Mouse (Mus musculus): Measurements from ENCODE around the gene Spata32.

The Spata32 gene

DNA sequence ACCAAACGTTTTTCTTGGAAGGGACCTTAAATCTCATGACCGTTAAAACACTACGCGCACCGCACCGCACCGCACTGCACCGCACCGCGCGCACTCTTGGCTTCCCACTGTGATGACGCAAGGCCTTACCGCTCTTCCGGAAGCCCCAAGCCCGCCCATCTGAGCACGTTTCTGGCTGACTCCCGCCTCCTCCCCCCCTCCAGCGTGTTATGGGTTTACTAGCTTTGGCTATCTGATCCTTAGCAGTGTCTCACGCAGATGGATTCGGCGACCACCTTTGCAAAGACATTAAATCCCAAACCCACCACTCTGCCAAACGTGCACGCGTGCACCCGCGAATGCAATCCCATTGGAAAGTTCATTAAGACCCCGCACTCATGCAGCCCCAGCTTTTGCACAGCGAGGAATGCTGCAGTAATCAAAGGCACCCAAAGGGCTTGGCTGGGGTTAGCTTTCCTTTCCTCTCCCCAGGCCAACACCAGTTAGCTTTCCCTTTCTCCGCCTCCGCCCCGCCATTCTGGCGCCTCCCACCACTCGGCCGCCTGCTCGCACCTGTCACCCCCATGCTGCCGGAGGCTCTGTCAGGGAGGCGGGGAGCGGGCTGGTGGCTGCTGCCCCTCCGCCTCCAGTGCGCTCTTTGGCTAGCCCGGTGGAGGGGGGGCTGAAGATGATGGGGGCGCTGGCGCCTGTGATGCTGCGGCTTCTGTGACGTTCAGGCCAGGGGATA lies at the start of gene Spata32:
TSS of gene Spata32 (minus strand) at position 643 of the 727 bp plus-strand sequence.
- DNase-seq (ENCODE audit: low spot score in 2 of 2), result peak; percentile 43 to 77

DNA sequence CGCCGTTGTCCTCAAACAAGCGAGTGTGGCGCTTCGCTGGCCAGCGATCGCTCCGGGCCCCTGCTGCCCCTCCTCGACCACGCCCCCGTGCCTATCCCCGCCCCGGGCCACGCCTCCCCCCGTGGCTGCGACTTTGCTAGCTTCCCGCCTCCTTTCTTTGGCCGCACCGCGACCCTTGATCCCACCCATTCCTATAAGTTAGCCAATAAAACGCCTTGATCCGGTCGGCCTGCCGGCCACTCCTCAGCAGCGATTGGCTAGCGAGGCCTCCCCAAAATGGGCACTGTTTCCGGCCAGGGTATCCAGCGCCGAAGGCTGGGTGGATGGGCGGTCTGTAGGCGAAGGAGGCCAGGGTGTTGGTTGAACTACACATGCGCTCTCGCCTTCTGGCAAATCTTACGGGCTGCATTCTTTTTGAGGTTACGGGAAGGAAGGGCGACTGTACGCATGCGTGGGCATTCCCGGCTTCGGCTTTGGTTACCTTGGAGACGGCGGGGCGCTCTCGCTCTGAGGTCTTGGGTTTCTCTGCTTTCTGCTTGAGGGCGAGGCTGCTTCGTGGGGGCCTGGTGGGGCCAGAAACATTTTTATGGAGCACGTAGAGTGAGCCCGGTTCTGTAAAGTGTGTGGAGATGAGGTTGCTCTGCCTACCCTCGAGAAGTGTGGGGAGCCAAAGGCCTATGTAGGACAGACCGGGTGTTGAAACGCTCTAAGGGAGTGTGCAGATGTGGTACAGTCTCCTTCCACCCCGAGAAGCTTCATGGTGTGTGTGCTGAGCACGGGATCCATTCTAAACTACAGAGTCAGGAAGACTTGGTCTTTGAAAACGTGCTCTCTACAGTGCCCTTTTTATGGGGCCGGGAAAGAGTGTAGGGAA lies 49.4 kb upstream of the Spata32 start, which contains the start of gene Map3k14:
TSS of gene Map3k14 (minus strand) at position 127 of the 874 bp plus-strand sequence.
- DNase-seq (ENCODE audit: low spot score in 2 of 2), result peak; percentile 98

DNA sequence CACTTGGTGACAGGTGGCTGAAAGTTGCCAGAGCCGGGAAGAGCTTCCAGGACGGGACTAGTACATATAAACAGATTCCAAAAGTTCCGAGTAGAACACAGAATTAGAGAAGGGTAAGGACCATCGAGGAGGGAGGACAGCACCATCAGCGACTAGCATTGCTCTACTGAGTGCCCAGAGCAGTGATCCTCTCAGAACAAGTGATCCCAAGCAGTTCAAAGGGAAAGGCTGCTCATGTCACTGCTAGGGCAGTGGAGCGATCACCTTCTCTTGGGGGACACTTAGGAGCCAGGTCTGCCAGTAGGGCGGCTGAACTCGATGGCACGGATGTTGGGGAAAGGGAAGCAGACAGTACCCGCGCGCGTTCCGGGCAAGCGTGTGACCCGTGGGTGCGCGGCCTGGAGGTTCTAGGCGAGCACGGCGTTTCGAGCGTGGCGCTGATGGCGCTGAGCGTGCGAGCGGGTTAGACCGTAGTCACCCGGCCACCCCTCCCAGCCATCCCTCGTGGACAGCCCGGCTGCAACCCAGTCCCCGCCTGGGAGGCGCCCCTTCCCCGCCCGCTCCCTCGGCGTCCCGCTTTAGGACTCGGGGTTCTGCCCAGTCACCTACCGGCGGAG lies 48.6 kb upstream of the Spata32 start:
- DNase-seq (ENCODE audit: low spot score in 2 of 2), result no peak

DNA sequence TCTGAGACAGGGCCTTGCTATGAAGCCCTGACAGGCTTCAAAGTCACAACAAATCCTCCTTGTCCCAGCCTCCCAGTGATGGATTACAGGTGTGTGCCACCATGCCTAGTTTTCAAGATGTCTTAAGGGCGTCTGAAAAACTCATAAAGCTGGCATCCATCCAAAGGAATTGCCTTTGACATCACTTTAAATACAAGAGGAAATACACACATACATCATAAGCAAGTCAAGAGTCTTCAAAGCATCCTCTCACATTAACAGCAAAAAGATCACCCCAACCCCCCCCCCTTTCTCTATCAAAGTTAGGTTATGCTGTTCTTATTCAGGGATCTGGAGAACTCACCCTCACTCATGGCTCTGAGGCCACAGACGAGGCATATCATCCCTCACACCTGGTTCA lies 47.6 kb upstream of the Spata32 start:
- no peak for DNase-seq (ENCODE audit: low spot score in 2 of 2)

DNA sequence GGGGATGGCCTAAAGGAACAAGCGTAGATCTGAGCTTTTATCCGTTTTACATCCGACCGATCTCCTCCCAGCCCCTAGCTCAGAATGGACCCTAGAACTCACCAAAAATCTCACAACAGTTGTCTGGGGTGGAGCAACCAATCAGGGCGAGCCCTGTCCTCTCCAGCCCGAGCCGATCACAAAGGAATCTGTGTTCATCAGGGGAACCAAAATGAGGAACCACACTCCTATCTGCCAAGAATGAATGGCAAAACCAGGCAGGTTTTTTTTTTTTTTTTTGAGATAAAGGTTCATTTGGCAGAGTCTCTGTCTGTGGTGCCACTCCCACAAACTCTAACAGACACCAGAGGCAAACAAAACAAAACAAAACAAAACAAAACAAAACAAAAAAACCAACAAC lies 47.0 kb upstream of the Spata32 start:
- DNase-seq (ENCODE audit: low spot score in 2 of 2), result no peak

DNA sequence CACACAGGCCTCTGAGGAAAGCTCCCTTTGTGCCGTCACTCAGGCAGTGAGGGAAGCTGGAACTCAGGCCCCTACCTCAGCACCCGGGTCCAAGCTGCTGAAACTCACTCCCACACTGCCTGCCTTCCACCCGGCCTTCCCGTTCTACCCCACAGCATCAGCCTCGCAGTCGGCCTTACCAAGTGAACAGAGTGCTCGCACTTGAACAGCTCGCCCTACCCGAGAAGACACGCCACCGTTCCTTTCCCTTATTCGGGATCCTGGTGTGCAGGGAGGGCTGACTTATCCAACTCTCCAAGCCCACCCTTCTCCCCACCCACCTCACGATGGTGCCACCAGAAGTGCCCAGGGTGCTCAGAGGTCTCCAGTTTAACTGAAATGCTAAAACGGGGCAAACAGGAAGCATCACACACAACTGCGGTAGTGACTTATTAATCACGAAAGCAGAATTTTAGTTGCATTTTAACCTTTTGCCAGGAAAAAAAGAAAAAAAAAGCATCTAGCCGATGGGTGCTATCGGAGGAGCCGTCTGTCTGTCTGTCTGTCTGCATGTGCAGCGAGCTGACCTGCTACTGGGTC lies 46.3 kb upstream of the Spata32 start:
- no peak for DNase-seq (ENCODE audit: low spot score in 2 of 2)

DNA sequence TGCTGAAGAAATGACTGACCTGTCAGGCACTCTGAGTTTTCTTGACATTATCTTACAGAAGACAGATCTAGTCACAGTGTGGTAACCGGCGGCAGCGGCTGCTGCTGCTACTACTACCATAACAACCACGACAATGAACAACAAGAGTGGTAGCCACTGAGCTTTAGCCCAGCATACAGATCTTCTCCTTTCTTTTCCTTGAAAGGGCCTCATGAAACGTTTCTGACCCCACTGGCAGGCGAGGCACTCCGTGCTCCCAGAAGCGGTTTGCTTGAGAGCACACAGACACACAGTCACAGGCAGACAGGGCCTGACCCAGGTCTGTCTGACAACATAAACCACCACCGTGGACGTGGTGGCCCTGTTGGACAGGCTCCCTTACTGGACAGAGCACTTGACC lies 45.3 kb upstream of the Spata32 start:
- DNase-seq (ENCODE audit: low spot score in 2 of 2), result no peak

DNA sequence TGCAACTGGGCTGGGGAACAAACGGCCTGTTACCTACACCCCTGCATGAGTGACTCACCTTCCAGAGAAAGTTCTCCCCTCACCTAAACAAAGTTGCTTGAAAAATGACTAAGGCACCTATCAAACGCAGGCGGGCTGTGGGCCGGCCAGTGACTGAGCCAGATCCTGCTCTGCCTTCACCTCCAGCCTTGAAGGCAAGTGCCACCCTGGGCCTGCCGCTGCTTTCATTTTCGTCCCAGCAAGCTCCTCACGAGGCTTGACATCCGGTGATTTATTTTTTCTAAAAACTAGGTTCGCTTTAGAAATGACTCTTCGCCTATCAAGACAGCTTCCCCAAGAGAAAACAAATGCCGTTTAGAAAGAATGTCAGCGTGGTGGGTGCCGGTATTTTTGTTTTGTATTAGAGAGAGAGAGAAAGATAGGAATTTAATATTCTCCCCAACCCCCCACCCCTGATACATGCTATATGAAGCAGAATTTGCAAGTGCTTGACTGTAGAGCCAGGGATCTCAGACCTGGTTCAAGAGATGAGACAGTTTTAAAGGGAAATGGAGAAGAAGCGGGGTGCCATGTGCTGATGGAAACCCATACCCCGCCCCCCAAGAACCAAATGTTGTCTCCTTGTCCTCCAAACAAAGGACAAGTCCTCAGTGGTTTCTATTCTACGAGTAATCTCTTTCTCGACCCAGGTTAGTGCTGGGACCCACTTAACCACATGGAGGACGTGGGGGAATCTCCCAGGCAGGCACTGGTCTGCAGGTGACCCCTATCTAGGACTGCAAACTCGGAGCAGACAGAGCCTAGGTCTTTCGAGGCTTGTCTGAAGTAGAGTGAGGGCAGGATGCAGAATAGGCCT lies 44.4 kb upstream of the Spata32 start:
- DNase-seq (ENCODE audit: low spot score in 2 of 2), result peak; percentile 49 to 79

DNA sequence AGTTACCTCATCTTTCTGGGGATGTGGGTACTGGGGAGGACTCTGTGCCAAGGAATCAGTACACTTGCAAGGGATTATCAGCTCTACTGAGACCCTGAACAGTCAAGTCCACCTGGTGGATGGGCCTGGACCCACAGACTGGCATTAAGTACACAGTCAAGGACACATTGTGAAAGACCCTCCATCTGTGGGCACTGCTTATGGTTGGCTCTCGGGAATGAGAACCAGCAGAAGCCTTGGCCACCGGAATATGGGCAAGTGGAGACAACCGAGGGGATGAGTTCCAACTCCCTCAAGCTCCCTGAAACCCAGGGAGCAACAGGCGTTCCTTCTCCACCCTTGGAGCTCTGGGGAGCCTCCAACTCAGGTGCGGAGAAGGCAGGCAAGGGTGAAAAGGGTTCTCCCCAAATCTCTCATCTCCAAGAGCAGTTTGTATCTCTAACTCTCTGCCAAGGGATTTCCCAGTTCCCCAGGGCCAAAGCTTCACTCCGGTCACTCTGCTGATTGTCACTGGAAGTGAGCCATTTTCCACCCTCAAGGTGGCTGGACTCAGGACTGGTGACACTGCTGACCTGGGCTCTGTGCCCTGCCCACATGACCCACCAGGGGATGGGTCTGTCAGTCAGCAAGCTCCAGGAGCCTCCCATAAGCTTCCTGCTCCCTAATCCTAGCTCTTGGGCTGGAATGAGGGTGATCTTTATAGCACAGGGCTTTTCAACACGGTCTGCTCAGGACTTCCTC lies 43.6 kb upstream of the Spata32 start:
- DNase-seq (ENCODE audit: low spot score in 2 of 2), result no peak

DNA sequence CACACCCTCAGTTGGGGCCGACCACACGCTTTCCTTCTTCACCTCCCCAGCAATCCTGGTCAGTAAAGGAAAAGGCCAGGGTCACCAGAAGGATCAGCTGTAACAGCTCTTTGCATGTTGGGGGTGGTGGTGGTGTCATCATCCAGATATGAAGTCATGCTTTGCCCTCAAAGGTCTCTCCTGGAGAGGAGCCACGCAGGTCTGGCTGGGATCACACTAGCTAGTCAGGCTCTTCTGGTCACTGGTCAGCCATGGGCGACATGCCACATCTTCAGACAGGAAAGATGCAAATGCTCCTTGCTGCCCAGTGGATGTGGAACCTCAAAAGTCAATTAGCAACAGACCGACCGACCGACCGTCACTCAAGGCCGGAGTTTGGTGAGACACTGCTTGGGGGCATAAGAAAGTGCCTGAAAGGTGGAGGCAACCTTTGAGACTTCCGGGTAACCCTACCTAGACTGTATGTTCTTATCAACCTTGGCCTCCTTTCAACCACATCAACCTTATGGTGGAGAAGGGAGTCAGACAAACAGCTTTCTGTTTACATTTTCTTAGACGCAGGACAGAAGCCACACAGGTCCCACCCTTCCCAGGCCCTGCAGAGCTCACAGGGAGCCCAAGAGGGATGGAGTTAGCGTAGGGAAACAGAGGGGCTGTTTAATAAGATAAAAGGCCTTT lies 42.4 kb upstream of the Spata32 start:
- no peak for DNase-seq (ENCODE audit: low spot score in 2 of 2)

DNA sequence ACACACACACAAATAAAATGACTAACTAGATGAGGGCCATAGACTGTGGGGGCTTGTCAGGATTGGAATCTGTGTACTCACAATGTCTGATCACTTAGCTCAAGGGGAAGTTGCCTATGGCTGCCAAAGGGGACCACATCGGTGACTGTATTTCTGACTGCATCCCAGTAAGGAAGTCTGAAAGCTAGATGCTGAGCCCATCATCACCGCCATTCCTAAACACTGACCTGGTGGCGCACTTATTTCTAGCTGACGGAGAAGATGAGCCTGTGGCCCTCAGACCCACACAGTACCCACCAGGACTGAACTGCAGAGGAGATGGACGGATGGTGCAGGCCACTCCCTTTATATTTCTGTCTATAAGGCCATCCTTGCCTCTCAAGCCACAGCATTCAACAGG lies 41.8 kb upstream of the Spata32 start:
- no peak for DNase-seq (ENCODE audit: low spot score in 2 of 2)

DNA sequence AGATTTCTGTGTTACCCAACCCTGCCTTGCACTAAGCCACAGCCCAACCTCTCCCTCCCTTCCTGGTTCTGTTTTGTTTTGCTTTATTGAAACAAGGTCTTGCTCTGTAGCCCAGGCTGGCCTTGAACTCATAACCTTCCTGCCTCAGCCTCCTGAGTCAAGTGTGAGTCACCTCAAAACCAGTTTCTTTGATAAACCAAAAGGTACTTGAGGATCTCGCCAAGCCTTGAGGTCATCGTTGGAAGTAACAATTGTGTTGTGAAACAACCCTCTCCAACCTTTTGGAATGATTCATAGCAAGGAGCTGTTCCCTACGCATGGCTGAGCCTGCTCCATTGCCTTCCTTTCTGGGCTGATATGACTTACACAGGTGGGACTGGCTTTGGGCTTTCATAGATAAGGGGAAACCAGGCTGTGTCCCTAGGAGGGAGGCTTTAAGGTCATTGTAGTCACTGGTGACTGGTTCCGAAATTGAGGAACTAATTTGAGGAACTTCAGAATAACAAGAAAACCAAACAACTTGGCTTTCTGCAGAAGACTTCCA lies 39.8 kb upstream of the Spata32 start:
- no peak for DNase-seq (ENCODE audit: low spot score in 2 of 2)

DNA sequence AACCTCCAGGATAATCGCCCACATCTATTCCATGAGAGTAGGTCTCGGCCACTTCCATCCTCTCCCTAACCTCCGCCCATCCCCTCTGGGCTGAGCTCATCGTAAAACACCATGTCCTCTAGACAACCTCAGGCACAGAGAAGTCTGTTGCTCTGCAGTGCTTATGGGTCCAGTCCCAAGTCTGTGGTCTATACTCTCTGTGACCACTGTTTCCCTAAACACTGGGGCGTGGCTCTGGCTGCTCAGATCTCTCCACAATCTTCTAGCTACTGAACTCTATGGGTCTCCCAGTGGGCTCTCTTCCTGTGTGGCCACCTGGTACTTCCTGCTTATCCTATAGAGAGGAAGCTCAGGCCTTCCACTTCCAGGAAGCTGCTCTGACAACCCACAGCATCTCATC lies 35.4 kb upstream of the Spata32 start:
- no peak for DNase-seq (ENCODE audit: low spot score in 2 of 2)

DNA sequence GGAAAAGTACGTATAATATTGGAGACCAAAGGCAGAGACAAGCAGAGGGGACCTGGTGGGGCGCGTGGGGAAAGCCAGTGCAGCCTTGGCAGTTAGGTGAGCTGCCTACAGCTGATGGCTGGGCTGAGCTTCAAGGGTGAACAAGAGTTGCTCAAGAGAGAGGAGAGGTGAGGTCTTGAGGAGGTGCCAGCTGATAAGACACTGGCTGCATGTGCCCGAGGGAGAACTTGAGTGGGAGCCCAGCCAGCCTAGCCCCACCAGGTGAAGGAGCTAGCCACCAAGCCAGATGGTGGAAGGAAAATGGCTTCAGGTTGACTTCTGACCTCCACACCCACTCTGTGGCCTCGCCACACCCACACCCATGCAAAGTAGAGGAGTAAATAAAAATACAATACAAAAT lies 34.1 kb upstream of the Spata32 start:
- no peak for DNase-seq (ENCODE audit: low spot score in 2 of 2)

DNA sequence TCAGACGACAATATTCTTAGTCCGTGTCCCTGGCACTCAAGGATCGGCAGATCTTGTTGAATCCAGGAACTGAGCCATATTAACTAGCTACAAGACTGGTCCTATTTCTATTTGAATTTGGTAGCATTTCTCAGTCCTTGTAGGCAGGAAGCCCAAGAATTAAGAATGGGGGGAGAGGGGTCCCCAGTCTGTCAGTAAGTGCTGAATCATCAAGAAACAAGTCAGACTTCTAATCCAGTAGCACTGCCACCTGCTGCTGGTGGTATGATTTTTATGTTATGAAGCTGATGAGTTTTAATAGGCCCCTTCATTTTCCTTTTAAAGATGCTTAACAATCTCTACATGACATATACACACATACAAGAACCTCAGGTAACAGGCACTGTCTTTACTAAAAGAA lies 32.1 kb upstream of the Spata32 start:
- no peak for DNase-seq (ENCODE audit: low spot score in 2 of 2)

DNA sequence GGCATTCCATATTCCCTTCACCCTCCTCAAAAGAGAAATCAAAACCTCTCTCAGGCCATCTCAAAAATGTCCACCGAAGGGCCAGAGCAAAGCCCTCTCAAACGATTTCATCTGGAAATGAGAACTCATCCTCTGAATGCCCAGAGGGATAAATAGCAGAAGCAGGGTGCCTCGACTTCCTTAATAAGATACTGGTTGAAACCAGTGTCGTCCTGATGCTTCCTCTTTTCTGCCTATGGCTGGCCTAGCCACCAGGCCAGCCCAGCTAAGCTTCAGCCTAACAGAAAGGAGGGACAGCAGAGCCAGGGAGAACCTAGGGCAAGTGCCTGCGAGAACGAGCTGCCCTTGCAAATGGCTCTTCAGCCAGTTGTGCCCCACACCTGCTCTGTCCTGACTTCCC lies 31.3 kb upstream of the Spata32 start:
- DNase-seq (ENCODE audit: low spot score in 2 of 2), result no peak

DNA sequence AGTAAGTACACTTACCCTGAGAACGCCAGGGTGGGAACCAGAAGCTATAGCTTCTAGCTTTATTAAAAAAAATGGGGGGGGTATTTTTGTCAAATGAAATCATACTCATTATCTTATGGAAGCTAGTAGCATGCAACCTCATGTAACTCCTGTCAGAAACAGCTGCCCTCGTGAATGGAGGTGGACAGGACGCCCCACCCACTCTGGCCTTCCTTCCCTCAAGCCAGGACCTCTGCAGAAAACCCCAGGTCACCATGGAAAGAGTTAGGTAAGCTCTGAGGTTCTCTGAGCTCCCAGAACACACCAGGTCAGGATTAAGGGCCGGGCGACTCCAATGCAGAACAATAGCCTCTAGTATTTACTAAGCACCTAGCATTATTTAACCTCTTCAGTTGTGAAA lies 30.6 kb upstream of the Spata32 start:
- DNase-seq (ENCODE audit: low spot score in 2 of 2), result no peak

DNA sequence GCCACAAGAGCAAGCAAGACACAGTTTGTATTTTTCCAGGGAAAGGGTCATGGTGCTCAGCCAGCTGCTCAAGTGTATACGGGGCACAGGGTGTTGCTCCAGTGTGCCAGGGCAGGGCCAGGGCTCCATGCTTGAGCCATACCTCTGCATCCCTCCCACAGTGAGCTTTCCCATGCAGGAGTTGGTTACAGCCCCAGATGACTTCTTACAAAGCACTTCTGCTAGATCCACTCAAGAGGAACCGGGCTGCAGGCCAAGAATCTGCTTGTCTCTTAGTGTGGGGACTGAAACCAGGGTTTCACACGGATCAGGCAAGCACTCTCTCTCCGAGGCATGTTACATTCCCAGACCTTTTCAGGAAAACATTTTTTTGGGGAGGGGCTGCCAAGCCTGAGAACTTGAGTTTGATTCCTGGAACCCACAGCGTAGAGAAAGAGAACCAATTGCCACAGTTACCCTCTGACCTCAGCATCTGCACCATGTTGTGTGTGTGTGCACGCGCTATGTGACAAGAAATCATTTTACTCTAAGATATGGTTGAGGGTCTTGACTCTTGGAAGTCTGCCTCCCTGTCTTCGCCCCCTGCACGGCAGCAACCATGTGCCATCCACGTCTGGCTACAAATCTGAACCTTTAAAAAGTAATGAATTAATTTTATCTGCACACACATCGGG lies 29.4 kb upstream of the Spata32 start:
- peak in 1 of 2 experiments; percentile 35 for DNase-seq (ENCODE audit: low spot score in 2 of 2)

DNA sequence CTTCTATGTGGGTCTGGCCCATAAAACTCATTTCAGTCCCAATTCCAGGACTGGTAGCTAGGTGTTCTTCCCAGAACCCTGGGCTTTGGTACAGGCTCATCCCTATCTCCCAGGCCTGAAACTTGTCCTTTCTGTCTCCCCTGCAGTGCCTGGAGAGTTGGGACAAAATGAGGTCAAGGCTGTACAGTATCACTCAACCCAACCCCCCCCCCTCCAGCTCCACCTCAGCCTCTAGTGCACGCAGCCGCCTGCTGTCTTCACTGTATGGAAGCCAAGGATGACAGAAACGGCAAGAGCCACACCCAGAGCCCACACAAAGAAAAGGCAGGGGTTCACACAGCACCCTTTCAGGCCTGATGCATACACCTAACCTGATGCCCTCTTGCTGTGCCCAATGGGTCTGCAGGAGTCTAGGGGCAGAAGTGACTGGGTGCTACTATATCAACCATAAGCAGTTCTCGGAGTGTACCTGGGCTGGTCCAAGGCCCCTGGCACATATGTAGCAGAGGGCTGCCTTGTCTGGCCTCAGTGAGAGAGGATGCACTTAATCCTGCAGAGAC lies 28.6 kb upstream of the Spata32 start:
- DNase-seq (ENCODE audit: low spot score in 2 of 2), result no peak
